Mouse (Mus musculus) spleen, adult 2 months (tissue): ENCODE measurements around the gene Foxf2.

ENCODE experiments used
- CTCF ChIP-seq: fragments of 200-500 bp; IDR thresholded peaks from 2 replicates; pipeline ENCODE4 v1.5.1; 2011; ENCODE audit warnings: mild to moderate bottlenecking, inconsistent platforms; ENCODE audit not compliant: insufficient read depth, insufficient read length, insufficient replicate concordance; ENCODE audit errors: extremely low read depth
- POLR2A ChIP-seq: fragments of 200-500 bp; IDR thresholded peaks from 2 replicates; pipeline ENCODE4 v1.6.1; 2011; ENCODE audit warnings: low read depth, low read length, inconsistent platforms

DNA sequence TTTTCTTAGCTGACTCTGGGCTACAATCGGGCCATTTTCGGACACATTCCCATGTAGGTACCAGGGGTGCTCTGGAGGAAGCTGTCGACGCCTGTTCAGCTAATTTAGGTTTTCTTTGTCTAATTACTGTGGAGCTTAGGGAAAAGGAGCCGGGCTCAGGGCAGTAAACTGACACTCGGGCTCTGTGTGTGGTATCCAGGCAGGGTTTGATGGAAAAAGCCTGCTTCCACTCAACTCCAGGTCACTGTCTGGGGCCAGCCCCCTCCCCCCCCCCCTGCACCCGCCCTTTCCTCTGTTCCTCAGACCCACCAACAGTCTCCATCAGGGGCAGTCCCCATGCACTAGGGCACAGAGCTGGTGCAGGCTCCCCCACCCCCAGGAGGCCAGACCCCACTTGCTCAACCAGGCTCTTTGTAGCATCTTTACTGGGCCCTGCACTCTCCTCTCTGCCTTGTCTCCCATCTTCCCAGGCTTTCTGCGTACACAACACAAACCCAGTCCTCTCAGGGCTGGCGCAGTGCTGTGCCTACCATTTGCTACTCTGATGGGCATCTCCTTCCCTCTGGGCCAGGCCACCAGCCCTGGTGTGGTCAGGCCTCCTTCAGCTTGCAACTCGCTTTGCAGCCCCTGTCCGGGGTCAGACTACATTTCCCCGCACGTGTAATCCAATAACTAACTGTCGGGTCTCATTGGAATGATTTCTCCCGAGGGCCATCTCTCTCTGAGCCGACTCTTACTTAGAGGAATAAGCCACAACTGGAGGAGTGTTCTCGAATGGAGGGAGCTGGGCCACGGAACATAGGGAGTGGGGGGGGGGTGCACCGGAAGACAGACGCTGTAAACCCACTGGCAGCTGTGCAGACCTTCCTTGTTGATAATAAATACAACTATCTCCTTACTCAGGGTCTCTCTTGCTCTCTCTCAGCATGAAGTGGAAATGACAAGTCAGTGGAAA is 1.4 kb upstream of the Foxf2 start:
- no peak for TF ChIP-seq CTCF
- TF ChIP-seq POLR2A, result no peak
